Mouse (Mus musculus): Measurements from ENCODE around the gene Fnbp4. TPM values are rescaled to one million over a fixed set of nuclear protein-coding genes. Genes with fewer than 3 reads are reported as not detected.

The Fnbp4 gene
- polyA plus RNA-seq, 1 experiment: 9.3 TPM

DNA sequence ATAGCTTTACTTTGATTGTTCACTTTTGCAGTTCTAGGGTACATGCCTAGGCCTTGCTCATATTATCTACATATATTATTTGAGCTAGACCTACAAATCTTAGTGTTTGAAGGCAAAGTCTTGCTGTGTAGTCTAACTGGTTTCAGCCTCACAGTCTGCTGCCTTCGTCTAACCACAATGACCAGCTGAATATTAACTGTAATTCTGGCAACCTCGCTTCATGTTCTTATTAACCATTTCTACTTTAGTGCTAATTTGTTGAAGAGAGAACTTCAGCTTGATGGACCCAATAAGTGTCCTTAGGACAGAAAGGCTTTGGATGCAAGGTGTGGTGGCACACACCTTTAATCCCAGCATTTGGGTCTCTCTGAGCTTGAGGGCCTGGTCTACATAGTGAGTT is 43.0 kb downstream of the Fnbp4 start:
- Histone ChIP-seq H3K27me3 (ENCODE audit: control insufficient read depth, insufficient read depth, insufficient read length) (no peaks in the 10 kb centered on the region), H3K79me2 (ENCODE audit: control insufficient read depth, insufficient read depth) (no peaks in the 10 kb centered on the region), H3K36me3 (ENCODE audit: control insufficient read depth, insufficient read depth) (no peaks in the 10 kb centered on the region), H3ac (ENCODE audit: control insufficient read depth, insufficient read length) (no peak overlapping the region), H3K4me2 (ENCODE audit: low read depth) (no peak overlapping the region), H3K4me3 (no peak overlapping the region)
- TF ChIP-seq POLR2A (IDR thresholded peaks at IDR 0.05; ENCODE audit: insufficient read length, low read depth) (no peak), CEBPB (IDR thresholded peaks at IDR 0.05; ENCODE audit: insufficient read depth, poor library complexity, severe bottlenecking) (no peak), SRF (IDR thresholded peaks at IDR 0.05; ENCODE audit: control insufficient read depth, insufficient read length, low read depth) (no peak)

DNA sequence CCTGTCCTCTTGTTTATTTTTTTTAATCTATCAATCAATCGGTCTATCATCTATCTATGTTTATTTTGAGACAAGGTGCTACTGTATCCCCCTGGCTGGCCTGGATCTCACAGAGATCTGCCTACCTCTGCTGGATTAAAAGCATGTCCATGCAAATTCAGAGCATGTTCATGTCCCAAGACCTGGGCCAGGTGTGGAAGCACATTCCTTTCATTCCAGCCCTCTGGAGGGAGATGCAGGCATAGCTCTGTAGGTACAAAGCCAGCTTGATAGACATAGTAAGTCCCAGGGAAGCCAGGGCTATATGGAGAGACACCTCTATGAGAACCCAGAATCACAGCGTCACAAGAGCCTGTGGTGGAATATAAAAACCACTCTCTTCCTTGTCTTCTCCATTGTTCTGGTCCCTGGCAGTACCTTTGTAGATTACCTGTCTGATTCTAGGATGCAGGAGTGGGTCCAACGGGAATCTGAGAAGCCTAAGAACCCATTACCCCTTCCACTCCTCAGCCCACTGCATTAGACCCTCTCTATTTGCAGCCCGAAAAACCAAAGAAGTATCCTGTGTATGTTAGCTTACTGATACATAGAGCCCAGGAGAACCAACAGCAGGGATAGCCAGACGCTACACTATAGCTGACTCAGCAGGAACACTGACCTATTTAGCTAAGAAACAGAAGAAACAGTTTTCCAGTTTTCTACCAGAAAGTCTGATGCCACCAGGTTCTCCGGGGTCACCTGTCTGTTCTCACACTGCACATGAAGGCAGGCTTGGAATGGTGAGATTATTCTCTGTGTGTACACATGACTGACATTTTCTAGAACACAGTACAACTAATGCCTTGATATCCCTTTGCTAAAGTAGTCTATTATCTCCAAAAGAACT is 63.3 kb downstream of the Fnbp4 start:
- H3K36me3 ChIP-seq (ENCODE audit: control insufficient read depth, insufficient read depth): no peaks in the 10 kb centered on the region
- TF ChIP-seq SRF (IDR thresholded peaks at IDR 0.05; ENCODE audit: control insufficient read depth, insufficient read length, low read depth) (no peak), TCF12 (IDR thresholded peaks at IDR 0.05; ENCODE audit: insufficient read depth, poor library complexity, severe bottlenecking) (no peak), CEBPB (IDR thresholded peaks at IDR 0.05; ENCODE audit: insufficient read depth, poor library complexity, severe bottlenecking) (no peak), E2F4 (IDR thresholded peaks at IDR 0.05; ENCODE audit: insufficient read depth) (no peak), TCF3 (IDR thresholded peaks at IDR 0.05; ENCODE audit: insufficient read length, low read depth) (no peak), MYOG (IDR thresholded peaks at IDR 0.05; ENCODE audit: control insufficient read depth in 1 of 3, insufficient read depth in 1 of 3, insufficient read length in 2 of 3, low read depth in 2 of 3) (no peak), POLR2AphosphoS2 (IDR thresholded peaks at IDR 0.05; ENCODE audit: insufficient read length, low read depth) (no peak), USF1 (IDR thresholded peaks at IDR 0.05; ENCODE audit: low read depth) (no peak), MAX (IDR thresholded peaks at IDR 0.05; ENCODE audit: low read depth) (no peak), POLR2A (IDR thresholded peaks at IDR 0.05; ENCODE audit: insufficient read length, low read depth) (no peak), MYOD1 (IDR thresholded peaks at IDR 0.05; ENCODE audit: control insufficient read depth in 1 of 3, insufficient read length in 2 of 3, low read depth in 2 of 3) (no peak), REST (IDR thresholded peaks at IDR 0.05; ENCODE audit: insufficient read depth, insufficient read length) (no peak)
- no peak overlapping the region for H3ac ChIP-seq (ENCODE audit: control insufficient read depth, insufficient read length)
- H3K79me2 ChIP-seq (ENCODE audit: control insufficient read depth, insufficient read depth): no peaks in the 10 kb centered on the region
- no peaks in the 10 kb centered on the region for H3K27me3 ChIP-seq (ENCODE audit: control insufficient read depth, insufficient read depth, insufficient read length)
- H3K4me3 ChIP-seq: no peak overlapping the region
- no peak overlapping the region for H3K4me2 ChIP-seq (ENCODE audit: low read depth)

DNA sequence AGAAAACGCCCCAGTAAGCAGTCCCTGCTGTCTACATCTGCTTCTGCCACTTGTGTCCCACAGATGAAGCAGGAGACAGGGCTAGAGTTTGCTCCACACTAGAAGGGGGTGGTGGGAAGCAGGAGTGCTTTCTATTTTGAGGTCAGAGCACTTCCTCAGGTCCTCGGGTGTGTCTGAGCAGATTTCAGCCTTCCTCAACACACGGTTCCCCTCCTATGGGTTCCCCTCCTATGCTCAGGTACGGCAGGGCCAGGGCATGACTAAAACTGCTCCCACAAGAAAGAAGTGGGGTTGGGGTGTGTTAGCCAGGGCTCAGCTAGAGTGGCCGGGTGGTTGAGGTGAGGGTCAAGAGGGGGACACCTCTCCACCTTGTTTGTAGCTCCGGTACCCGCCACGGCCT is 65.6 kb downstream of the Fnbp4 start:
- Histone ChIP-seq H3K79me2 (ENCODE audit: control insufficient read depth, insufficient read depth) (no peaks in the 10 kb centered on the region), H3ac (ENCODE audit: control insufficient read depth, insufficient read length) (no peak overlapping the region), H3K36me3 (ENCODE audit: control insufficient read depth, insufficient read depth) (no peaks in the 10 kb centered on the region), H3K4me3 (no peak overlapping the region), H3K4me2 (ENCODE audit: low read depth) (no peak overlapping the region), H3K27me3 (ENCODE audit: control insufficient read depth, insufficient read depth, insufficient read length) (no peaks in the 10 kb centered on the region)
- TF ChIP-seq TCF12 (IDR thresholded peaks at IDR 0.05; ENCODE audit: insufficient read depth, poor library complexity, severe bottlenecking): no peak
- no peak for TF ChIP-seq TCF3 (IDR thresholded peaks at IDR 0.05; ENCODE audit: insufficient read length, low read depth)
- TF ChIP-seq POLR2AphosphoS2 (IDR thresholded peaks at IDR 0.05; ENCODE audit: insufficient read length, low read depth): no peak
- no peak for TF ChIP-seq CEBPB (IDR thresholded peaks at IDR 0.05; ENCODE audit: insufficient read depth, poor library complexity, severe bottlenecking)
- TF ChIP-seq MYOD1 (IDR thresholded peaks at IDR 0.05; ENCODE audit: control insufficient read depth in 1 of 3, insufficient read length in 2 of 3, low read depth in 2 of 3): no peak
- no peak for TF ChIP-seq POLR2A (IDR thresholded peaks at IDR 0.05; ENCODE audit: insufficient read length, low read depth)
- no peak for TF ChIP-seq SRF (IDR thresholded peaks at IDR 0.05; ENCODE audit: control insufficient read depth, insufficient read length, low read depth)
- no peak for TF ChIP-seq USF1 (IDR thresholded peaks at IDR 0.05; ENCODE audit: low read depth)
- no peak for TF ChIP-seq MYOG (IDR thresholded peaks at IDR 0.05; ENCODE audit: control insufficient read depth in 1 of 3, insufficient read depth in 1 of 3, insufficient read length in 2 of 3, low read depth in 2 of 3)
- no peak for TF ChIP-seq MAX (IDR thresholded peaks at IDR 0.05; ENCODE audit: low read depth)
- no peak for TF ChIP-seq REST (IDR thresholded peaks at IDR 0.05; ENCODE audit: insufficient read depth, insufficient read length)
- TF ChIP-seq E2F4 (IDR thresholded peaks at IDR 0.05; ENCODE audit: insufficient read depth): no peak

DNA sequence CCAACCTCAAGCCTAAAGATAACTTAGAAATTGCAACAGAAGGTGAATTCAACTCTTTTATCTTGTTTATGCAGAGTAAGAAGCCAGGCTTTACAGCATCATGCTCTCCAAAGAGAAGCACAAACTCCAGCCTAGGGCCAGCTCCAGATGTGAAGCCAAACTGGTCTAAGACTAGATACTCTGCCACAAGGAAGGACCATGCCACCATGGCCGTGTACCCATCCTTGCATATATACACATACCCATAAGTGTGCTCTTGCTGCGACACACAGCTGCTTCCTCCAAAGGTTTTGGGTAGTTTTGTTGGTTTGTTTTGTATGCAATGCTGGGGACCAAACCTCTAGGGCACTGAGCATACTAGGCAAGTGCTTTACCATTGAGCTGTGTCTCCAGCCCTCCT is 70.1 kb downstream of the Fnbp4 start:
- H3K79me2 ChIP-seq (ENCODE audit: control insufficient read depth, insufficient read depth): no peaks in the 10 kb centered on the region
- H3K4me2 ChIP-seq (ENCODE audit: low read depth): no peak overlapping the region
- no peak overlapping the region for H3ac ChIP-seq (ENCODE audit: control insufficient read depth, insufficient read length)
- no peak for TF ChIP-seq POLR2AphosphoS2 (IDR thresholded peaks at IDR 0.05; ENCODE audit: insufficient read length, low read depth)
- TF ChIP-seq CEBPB (IDR thresholded peaks at IDR 0.05; ENCODE audit: insufficient read depth, poor library complexity, severe bottlenecking): no peak
- TF ChIP-seq E2F4 (IDR thresholded peaks at IDR 0.05; ENCODE audit: insufficient read depth): no peak
- no peak for TF ChIP-seq SRF (IDR thresholded peaks at IDR 0.05; ENCODE audit: control insufficient read depth, insufficient read length, low read depth)
- TF ChIP-seq REST (IDR thresholded peaks at IDR 0.05; ENCODE audit: insufficient read depth, insufficient read length): no peak
- no peak for TF ChIP-seq TCF12 (IDR thresholded peaks at IDR 0.05; ENCODE audit: insufficient read depth, poor library complexity, severe bottlenecking)
- H3K27me3 ChIP-seq (ENCODE audit: control insufficient read depth, insufficient read depth, insufficient read length): no peaks in the 10 kb centered on the region
- H3K4me3 ChIP-seq: no peak overlapping the region
- H3K36me3 ChIP-seq (ENCODE audit: control insufficient read depth, insufficient read depth): no peaks in the 10 kb centered on the region

DNA sequence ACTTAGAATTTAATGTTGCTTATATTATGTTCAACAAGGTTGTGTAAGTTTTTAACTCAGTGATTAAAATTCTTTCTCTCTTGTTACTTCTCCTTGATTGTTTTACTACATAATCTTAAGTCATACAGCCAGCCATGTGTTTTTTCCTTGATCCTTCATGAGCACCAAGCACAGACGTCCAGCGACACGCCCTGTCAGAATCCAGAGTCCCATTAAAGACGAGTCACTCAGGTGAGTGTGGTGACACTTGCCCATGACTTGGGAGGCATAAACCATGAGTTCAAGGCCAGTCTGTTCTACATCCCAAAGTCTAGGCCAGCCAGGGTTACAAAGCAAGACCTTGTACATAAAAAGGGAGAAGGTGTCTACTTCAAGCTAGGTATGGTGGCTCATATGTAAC is 71.0 kb downstream of the Fnbp4 start:
- Histone ChIP-seq H3K27me3 (ENCODE audit: control insufficient read depth, insufficient read depth, insufficient read length) (no peaks in the 10 kb centered on the region), H3K4me3 (no peak overlapping the region), H3ac (ENCODE audit: control insufficient read depth, insufficient read length) (no peak overlapping the region), H3K4me2 (ENCODE audit: low read depth) (no peak overlapping the region), H3K79me2 (ENCODE audit: control insufficient read depth, insufficient read depth) (no peaks in the 10 kb centered on the region), H3K36me3 (ENCODE audit: control insufficient read depth, insufficient read depth) (no peaks in the 10 kb centered on the region)
- TF ChIP-seq SRF (IDR thresholded peaks at IDR 0.05; ENCODE audit: control insufficient read depth, insufficient read length, low read depth) (no peak), TCF12 (IDR thresholded peaks at IDR 0.05; ENCODE audit: insufficient read depth, poor library complexity, severe bottlenecking) (no peak)

Measured in myocyte (in vitro differentiated cells).